Mouse (Mus musculus): Measurements from ENCODE around the gene Arhgap18. TPM values are rescaled to one million over a fixed set of nuclear protein-coding genes. Genes with fewer than 3 reads are reported as not detected.

Gene Arhgap18
- polyA plus RNA-seq, 1 experiment from 2014 or later, result 20.9 TPM

DNA sequence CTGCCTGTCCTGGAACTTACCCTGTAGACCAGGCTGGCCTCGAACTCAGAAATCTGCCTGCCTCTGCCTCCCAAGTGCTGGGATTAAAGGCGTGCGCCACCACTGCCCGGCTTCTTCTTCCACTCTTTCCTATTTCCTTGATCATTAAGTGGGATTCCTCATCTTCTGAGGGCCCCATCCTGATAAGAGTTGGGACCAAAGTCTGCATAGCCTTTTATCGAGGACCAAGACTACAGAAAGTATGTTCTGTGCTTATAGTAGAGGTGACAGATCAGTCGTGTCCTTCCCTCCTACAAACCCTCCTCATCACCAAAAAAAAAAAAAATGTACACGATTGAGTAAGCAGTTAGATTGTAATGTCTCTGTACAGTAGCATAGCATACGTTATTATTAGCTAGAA lies 39.8 kb downstream of the Arhgap18 start:
- H3K9ac ChIP-seq (ENCODE audit: low read length), result no peak overlapping the region
- no peaks in the 10 kb centered on the region for H3K36me3 ChIP-seq (ENCODE audit: control insufficient read depth, insufficient read depth, low read length)
- no peak overlapping the region for H3K27ac ChIP-seq (ENCODE audit: low read depth, low read length)
- no peak for DNase-seq (ENCODE audit: low spot score)
- no peak overlapping the region for H3K4me2 ChIP-seq (ENCODE audit: low read depth, low read length, severe bottlenecking)
- no peaks in the 10 kb centered on the region for H3K4me1 ChIP-seq (replicated peaks; ENCODE audit: control insufficient read depth, insufficient read depth, low read length)
- H3K4me3 ChIP-seq (ENCODE audit: low read depth, low read length), result no peak overlapping the region
- 91% methylated on average over 8 of the region's 8 CpGs for WGBS
- no peaks in the 10 kb centered on the region for H3K27me3 ChIP-seq (ENCODE audit: control insufficient read depth, insufficient read depth, low read length)
- no peak for ATAC-seq (replicated peaks; ENCODE audit: low FRiP score)
- no peaks in the 10 kb centered on the region for H3K9me3 ChIP-seq (ENCODE audit: control insufficient read depth, low read length)

DNA sequence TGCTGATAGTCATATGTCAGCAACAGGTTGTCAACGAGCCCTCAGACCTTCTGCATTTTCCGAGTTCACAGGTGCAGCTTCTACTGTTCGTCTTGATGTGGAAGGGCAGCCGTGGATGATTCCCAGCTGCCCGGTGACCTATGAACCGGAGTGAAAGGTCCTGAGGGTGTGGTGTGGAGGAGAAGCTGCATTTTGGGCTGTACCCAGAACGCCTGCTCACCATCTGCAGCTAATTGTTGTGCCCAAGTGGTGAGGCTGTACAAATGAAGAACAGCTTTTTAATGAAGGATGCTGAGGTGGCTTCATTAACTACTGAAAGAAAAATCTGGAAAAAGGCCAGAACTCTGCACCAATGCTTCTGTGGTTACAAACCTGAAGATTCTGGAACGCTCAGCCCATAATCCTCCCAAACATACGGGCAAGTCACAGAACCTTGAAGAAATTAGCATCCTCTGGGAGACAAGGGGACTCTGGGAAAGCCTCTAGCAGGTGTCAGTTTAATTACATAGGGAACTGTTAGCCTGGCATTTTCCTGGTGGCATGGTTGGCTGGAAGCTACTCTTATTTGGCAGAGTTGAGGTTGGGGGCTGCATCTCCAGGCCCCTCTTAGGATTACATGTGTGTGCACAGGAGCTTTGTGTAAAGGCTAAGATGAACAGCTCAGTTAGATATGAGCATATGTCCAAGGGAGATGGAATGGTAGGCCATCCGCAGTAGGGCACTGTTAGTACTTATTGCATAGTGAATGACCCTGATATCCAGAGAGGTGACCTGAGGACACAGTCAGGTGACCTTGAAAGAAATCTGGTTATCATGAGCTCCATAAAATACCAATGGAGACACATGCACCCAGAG lies 43.4 kb downstream of the Arhgap18 start:
- 88% methylated on average over 10 of the region's 10 CpGs for WGBS
- H3K4me2 ChIP-seq (ENCODE audit: low read depth, low read length, severe bottlenecking), result no peak overlapping the region
- H3K9ac ChIP-seq (ENCODE audit: low read length), result no peak overlapping the region
- no peak overlapping the region for H3K27ac ChIP-seq (ENCODE audit: low read depth, low read length)
- H3K36me3 ChIP-seq (ENCODE audit: control insufficient read depth, insufficient read depth, low read length), result no peaks in the 10 kb centered on the region
- H3K27me3 ChIP-seq (ENCODE audit: control insufficient read depth, insufficient read depth, low read length), result no peaks in the 10 kb centered on the region
- DNase-seq (ENCODE audit: low spot score) (no peak), ATAC-seq (replicated peaks; ENCODE audit: low FRiP score) (no peak)
- H3K4me1 ChIP-seq (replicated peaks; ENCODE audit: control insufficient read depth, insufficient read depth, low read length), result no peaks in the 10 kb centered on the region
- no peak overlapping the region for H3K4me3 ChIP-seq (ENCODE audit: low read depth, low read length)
- no peaks in the 10 kb centered on the region for H3K9me3 ChIP-seq (ENCODE audit: control insufficient read depth, low read length)

DNA sequence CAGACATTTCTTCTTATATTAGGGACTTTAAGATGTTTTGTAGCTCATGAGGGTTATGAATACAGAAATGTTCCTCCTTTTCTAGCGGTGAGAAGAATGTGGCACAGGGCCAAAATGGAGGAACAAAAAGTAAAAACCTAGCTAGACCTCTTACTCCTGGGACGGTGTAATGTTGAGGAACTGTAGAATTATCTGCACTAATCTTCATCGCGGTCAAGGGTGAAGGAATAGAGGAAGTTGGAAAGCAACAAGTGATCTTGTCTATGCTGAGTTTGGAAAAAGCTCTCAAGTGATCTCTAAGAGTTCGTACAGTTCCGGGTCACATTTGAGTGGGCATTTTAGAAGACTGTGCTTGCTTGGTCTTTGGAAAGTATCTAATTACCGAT lies 44.1 kb downstream of the Arhgap18 start:
- Histone ChIP-seq H3K27ac (ENCODE audit: low read depth, low read length) (no peak overlapping the region), H3K4me3 (ENCODE audit: low read depth, low read length) (no peak overlapping the region), H3K4me2 (ENCODE audit: low read depth, low read length, severe bottlenecking) (no peak overlapping the region), H3K36me3 (ENCODE audit: control insufficient read depth, insufficient read depth, low read length) (no peaks in the 10 kb centered on the region), H3K4me1 (replicated peaks; ENCODE audit: control insufficient read depth, insufficient read depth, low read length) (no peaks in the 10 kb centered on the region), H3K9me3 (ENCODE audit: control insufficient read depth, low read length) (no peaks in the 10 kb centered on the region), H3K9ac (ENCODE audit: low read length) (no peak overlapping the region), H3K27me3 (ENCODE audit: control insufficient read depth, insufficient read depth, low read length) (no peaks in the 10 kb centered on the region)
- ATAC-seq (replicated peaks; ENCODE audit: low FRiP score), result no peak
- WGBS, result 97% methylated on average over 7 of the region's 7 CpGs
- no peak for DNase-seq (ENCODE audit: low spot score)

DNA sequence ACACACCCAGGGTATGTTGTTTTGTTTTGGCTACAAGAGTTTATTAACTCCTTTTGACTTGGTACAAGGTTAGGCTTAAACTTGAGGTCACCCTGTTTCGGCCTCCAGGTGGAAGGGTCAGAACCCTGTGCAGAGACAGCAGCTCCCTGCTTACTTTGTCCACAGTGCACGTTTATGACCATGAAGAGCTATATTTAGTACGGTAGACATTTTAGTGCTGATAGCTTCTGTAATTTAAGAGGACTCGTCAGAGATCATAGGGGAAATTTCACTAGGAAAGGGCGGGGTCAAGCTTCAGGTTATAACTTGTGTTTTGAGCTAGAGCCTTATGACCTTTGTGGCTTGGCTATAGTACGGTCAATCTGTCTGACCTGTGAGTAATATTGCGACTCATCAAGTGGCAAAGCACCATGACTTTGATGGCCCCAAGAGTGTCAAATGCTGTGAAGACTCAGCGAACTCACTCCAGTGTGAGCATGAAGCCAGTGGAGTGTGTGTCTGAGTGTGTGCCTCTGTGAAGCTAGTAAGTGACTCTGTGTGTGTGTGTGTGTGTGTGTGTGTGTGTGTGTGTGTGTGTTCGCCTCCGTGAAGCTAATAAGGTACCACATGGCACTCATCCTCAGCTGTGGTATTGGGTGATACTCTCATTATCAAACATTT lies 45.7 kb downstream of the Arhgap18 start:
- Histone ChIP-seq H3K4me3 (ENCODE audit: low read depth, low read length) (no peak overlapping the region), H3K36me3 (ENCODE audit: control insufficient read depth, insufficient read depth, low read length) (no peaks in the 10 kb centered on the region)
- WGBS, result 88% methylated on average over 10 of the region's 10 CpGs

DNA sequence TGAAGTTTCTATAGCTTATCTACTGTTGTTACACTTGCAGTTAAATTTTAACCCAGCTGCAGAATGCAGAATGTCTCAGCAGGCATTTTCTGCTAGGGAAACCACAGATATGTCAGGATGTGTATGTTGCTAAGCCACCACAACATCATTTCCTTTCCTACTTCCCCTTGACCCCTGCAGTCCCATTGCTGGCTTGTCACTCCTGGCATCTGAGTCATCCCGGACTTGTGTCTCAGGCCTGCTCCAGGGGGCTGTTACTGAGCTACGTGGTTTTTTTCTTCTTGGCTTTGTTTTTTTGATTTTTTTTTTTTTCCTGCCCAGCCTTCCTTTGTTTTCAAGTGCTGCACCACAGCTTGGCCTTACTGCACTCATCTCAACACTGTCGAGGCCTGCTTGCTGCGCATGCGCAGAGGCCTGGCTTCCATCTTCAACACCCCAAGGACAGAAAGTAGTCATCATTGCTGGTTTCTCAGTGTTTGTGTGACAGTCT lies 46.4 kb downstream of the Arhgap18 start:
- Histone ChIP-seq H3K9me3 (ENCODE audit: control insufficient read depth, low read length) (no peaks in the 10 kb centered on the region), H3K36me3 (ENCODE audit: control insufficient read depth, insufficient read depth, low read length) (no peaks in the 10 kb centered on the region), H3K27me3 (ENCODE audit: control insufficient read depth, insufficient read depth, low read length) (no peaks in the 10 kb centered on the region), H3K4me1 (replicated peaks; ENCODE audit: control insufficient read depth, insufficient read depth, low read length) (no peaks in the 10 kb centered on the region), H3K4me2 (ENCODE audit: low read depth, low read length, severe bottlenecking) (no peak overlapping the region), H3K4me3 (ENCODE audit: low read depth, low read length) (no peak overlapping the region), H3K9ac (ENCODE audit: low read length) (no peak overlapping the region), H3K27ac (ENCODE audit: low read depth, low read length) (no peak overlapping the region)
- DNase-seq (ENCODE audit: low spot score), result no peak
- 66% methylated on average over 5 of the region's 5 CpGs for WGBS
- ATAC-seq (replicated peaks; ENCODE audit: low FRiP score), result no peak

More for the DNA sequence above, 45.7 kb downstream of the Arhgap18 start:
- Histone ChIP-seq H3K4me2 (ENCODE audit: low read depth, low read length, severe bottlenecking) (no peak overlapping the region), H3K9me3 (ENCODE audit: control insufficient read depth, low read length) (no peaks in the 10 kb centered on the region), H3K27ac (ENCODE audit: low read depth, low read length) (no peak overlapping the region), H3K4me1 (replicated peaks; ENCODE audit: control insufficient read depth, insufficient read depth, low read length) (no peaks in the 10 kb centered on the region), H3K27me3 (ENCODE audit: control insufficient read depth, insufficient read depth, low read length) (no peaks in the 10 kb centered on the region), H3K9ac (ENCODE audit: low read length) (no peak overlapping the region)
- ATAC-seq (replicated peaks; ENCODE audit: low FRiP score) (no peak), DNase-seq (ENCODE audit: low spot score) (no peak)

DNA sequence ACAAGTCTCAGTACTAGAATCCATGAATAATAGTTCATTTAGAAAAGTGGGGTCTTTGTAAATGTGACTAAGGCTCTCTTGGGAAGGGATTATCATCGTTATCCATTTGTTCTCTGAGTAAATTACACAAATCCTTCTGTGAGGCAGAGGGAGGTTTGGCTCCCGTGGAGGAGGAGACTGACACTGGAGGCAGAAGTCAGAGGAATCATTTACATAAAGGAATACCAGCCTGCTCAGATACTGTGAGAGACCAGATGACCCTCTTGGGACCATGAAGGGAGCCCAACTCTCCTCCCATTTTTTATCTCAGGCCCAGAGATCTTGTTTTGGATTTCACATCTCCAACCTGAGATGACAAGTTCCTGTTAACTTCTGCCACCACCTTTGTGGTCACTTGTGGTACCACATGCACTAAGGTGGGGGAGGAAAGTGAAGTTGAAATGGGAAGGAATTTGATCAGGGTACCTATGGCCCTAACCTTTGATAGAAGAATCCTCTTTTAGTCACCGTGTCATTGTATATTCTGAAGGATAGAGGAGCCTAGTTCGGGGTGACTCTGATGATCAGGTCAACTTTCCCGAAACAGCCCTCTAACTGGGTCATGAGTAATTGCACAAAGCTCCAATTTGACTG lies 51.2 kb downstream of the Arhgap18 start:
- no peak overlapping the region for H3K4me3 ChIP-seq (ENCODE audit: low read depth, low read length)

DNA sequence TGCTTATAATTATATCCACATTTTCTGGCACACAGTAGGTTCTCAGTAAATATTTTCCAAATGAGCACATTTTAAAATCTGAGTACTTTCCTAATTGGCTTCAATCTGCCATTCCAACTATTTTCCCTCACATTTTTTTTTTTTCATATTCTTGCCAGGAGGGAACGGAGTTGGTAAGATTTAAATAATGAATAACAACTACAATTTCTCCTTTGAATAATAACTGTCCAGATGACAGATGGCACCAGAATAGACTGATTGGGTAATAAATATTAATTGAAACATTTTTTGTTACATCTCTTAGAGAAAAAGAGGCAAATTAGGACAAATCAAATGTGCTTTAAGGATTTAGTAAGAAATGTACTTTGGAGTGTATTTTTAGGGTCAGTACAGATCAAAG lies 51.8 kb downstream of the Arhgap18 start:
- H3K4me2 ChIP-seq (ENCODE audit: low read depth, low read length, severe bottlenecking), result no peak overlapping the region
- ATAC-seq (replicated peaks; ENCODE audit: low FRiP score), result no peak
- H3K4me3 ChIP-seq (ENCODE audit: low read depth, low read length), result no peak overlapping the region
- H3K4me1 ChIP-seq (replicated peaks; ENCODE audit: control insufficient read depth, insufficient read depth, low read length), result no peaks in the 10 kb centered on the region
- DNase-seq (ENCODE audit: low spot score), result no peak
- no peaks in the 10 kb centered on the region for H3K36me3 ChIP-seq (ENCODE audit: control insufficient read depth, insufficient read depth, low read length)
- no peak overlapping the region for H3K27ac ChIP-seq (ENCODE audit: low read depth, low read length)
- no peak overlapping the region for H3K9ac ChIP-seq (ENCODE audit: low read length)
- 83% methylated on average over 1 of the region's 1 CpGs for WGBS
- H3K27me3 ChIP-seq (ENCODE audit: control insufficient read depth, insufficient read depth, low read length), result no peaks in the 10 kb centered on the region
- H3K9me3 ChIP-seq (ENCODE audit: control insufficient read depth, low read length), result no peaks in the 10 kb centered on the region

More for the DNA sequence above, 51.2 kb downstream of the Arhgap18 start:
- H3K4me1 ChIP-seq (replicated peaks; ENCODE audit: control insufficient read depth, insufficient read depth, low read length), result no peaks in the 10 kb centered on the region
- H3K9ac ChIP-seq (ENCODE audit: low read length), result no peak overlapping the region
- no peak overlapping the region for H3K27ac ChIP-seq (ENCODE audit: low read depth, low read length)
- H3K27me3 ChIP-seq (ENCODE audit: control insufficient read depth, insufficient read depth, low read length), result no peaks in the 10 kb centered on the region
- no peak for ATAC-seq (replicated peaks; ENCODE audit: low FRiP score)
- WGBS, result 47% methylated on average over 5 of the region's 5 CpGs
- no peak for DNase-seq (ENCODE audit: low spot score)
- no peak overlapping the region for H3K4me2 ChIP-seq (ENCODE audit: low read depth, low read length, severe bottlenecking)
- no peaks in the 10 kb centered on the region for H3K9me3 ChIP-seq (ENCODE audit: control insufficient read depth, low read length)
- no peaks in the 10 kb centered on the region for H3K36me3 ChIP-seq (ENCODE audit: control insufficient read depth, insufficient read depth, low read length)

DNA sequence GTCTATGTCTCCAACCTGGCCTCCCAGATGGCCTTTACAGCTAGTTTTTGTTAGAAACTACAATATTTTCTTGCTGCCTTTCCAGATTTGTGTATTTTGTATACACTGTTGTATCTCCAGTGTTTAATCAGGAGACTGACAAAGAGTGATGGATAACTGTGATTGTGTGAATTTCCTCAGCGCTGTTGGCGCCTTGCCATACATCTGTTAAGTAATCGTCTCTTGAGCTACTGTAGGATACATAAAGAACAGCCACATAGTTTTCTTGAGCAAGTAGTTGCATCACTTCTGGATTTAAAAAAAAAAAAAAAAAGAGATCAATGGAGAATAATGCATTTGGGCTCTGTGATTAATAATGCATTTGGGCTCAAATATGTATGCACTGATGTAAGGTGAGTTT lies 52.9 kb downstream of the Arhgap18 start:
- 88% methylated on average over 3 of the region's 3 CpGs for WGBS
- ATAC-seq (replicated peaks; ENCODE audit: low FRiP score), result no peak
- Histone ChIP-seq H3K4me2 (ENCODE audit: low read depth, low read length, severe bottlenecking) (no peak overlapping the region), H3K9me3 (ENCODE audit: control insufficient read depth, low read length) (no peaks in the 10 kb centered on the region), H3K4me1 (replicated peaks; ENCODE audit: control insufficient read depth, insufficient read depth, low read length) (no peaks in the 10 kb centered on the region), H3K4me3 (ENCODE audit: low read depth, low read length) (no peak overlapping the region), H3K27ac (ENCODE audit: low read depth, low read length) (no peak overlapping the region), H3K9ac (ENCODE audit: low read length) (no peak overlapping the region), H3K27me3 (ENCODE audit: control insufficient read depth, insufficient read depth, low read length) (no peaks in the 10 kb centered on the region), H3K36me3 (ENCODE audit: control insufficient read depth, insufficient read depth, low read length) (no peaks in the 10 kb centered on the region)
- no peak for DNase-seq (ENCODE audit: low spot score)
